Mouse (Mus musculus) E14TG2a.4 (cell line): Measurements from ENCODE around the gene Ctnnd1.
"Not testable (repeated sequence)": the region's sequence is repeated elsewhere in the genome, so short reads cannot be mapped to it uniquely, and the experiment has no call there.

ENCODE experiments used
- H3K27me3 ChIP-seq: 2 replicates; pipeline ENCODE4 v1.6.1; 2014; ENCODE audit warnings: low read length, control low read depth; ENCODE audit not compliant: insufficient read depth
- H3K36me3 ChIP-seq: 2 replicates; pipeline ENCODE4 v1.6.1; 2014; ENCODE audit warnings: low read length, control low read depth; ENCODE audit not compliant: insufficient read depth
- H3K4me1 ChIP-seq: replicated peaks from 2 replicates; pipeline ENCODE4 v1.6.1; 2014; ENCODE audit warnings: low read depth, low read length, control low read depth
- H3K4me3 ChIP-seq: replicated peaks from 2 replicates; pipeline ENCODE4 v1.5.1; 2014; ENCODE audit warnings: mild to moderate bottlenecking, low read length
- H3K9me3 ChIP-seq: 2 replicates; pipeline ENCODE4 v1.6.1; 2014; ENCODE audit warnings: low read length, control low read depth
- CTCF ChIP-seq: conservative IDR thresholded peaks from 2 replicates; pipeline ENCODE4 v1.5.1; 2014; ENCODE audit warnings: low read length
- NANOG ChIP-seq: IDR thresholded peaks from 2 replicates; pipeline ENCODE4 v1.6.1; 2014; ENCODE audit warnings: borderline replicate concordance, low read length, mixed read lengths
- POU5F1 ChIP-seq: IDR thresholded peaks from 2 replicates; pipeline ENCODE4 v1.6.1; 2014; ENCODE audit warnings: low read length, borderline replicate concordance

Gene Ctnnd1

GRCm38 (mm10) chr2:84650464-84651195, at the start of gene Ctnnd1:
Gene Ctnnd1, minus strand, starts transcription at chr2:84650765.
- no peaks in the 10 kb centered on the region for H3K27me3 ChIP-seq
- peak within 1 kb of the TSS; percentile 89 for H3K4me3 ChIP-seq
- TF ChIP-seq POU5F1 (no peak), CTCF (no peak), NANOG (no peak)
- peaks cover 42% of the 10 kb centered on the region for H3K4me1 ChIP-seq
- no peaks in the 10 kb centered on the region for H3K9me3 ChIP-seq
- H3K36me3 ChIP-seq: 0 out of 2 replicates have a peak, but pooled peaks cover 10% of the 10 kb centered on the region

GRCm38 (mm10) chr2:84695007-84695695, 44.6 kb upstream of the Ctnnd1 start:
- Histone ChIP-seq H3K4me1 (peaks cover 11% of the 10 kb centered on the region), H3K36me3 (peaks cover 78% of the 10 kb centered on the region), H3K27me3 (no peaks in the 10 kb centered on the region), H3K9me3 (no peaks in the 10 kb centered on the region), H3K4me3 (no peak overlapping the region)
- TF ChIP-seq CTCF (no peak), NANOG (no peak)

- Histone ChIP-seq H3K4me1 (peaks cover 19% of the 10 kb centered on the region), H3K9me3 (no peaks in the 10 kb centered on the region), H3K4me3 (no peak overlapping the region), H3K36me3 (peaks cover 96% of the 10 kb centered on the region), H3K27me3 (no peaks in the 10 kb centered on the region)
- no peak for TF ChIP-seq CTCF
- no peak for TF ChIP-seq POU5F1
- TF ChIP-seq NANOG: no peak
Observed at GRCm38 (mm10) chr2:84690050-84690449, 39.5 kb upstream of the Ctnnd1 start.

- Histone ChIP-seq H3K9me3 (peaks cover 6% of the 10 kb centered on the region; the same call in 1 of the 2 replicates), H3K4me1 (peaks cover 26% of the 10 kb centered on the region), H3K27me3 (no peaks in the 10 kb centered on the region), H3K36me3 (peaks cover 97% of the 10 kb centered on the region), H3K4me3 (no peak overlapping the region)
- TF ChIP-seq POU5F1 (no peak), NANOG (no peak), CTCF (no peak)
Observed at GRCm38 (mm10) chr2:84688080-84688844, 37.7 kb upstream of the Ctnnd1 start.

- TF ChIP-seq NANOG: no peak
- no peak for TF ChIP-seq POU5F1
- no peak for TF ChIP-seq CTCF
- peaks cover 32% of the 10 kb centered on the region for H3K4me1 ChIP-seq
- H3K4me3 ChIP-seq: no peak overlapping the region
- H3K9me3 ChIP-seq: peaks cover 6% of the 10 kb centered on the region; the same call in 1 of the 2 replicates
- H3K27me3 ChIP-seq: no peaks in the 10 kb centered on the region
- H3K36me3 ChIP-seq: peaks cover 69% of the 10 kb centered on the region
Observed at GRCm38 (mm10) chr2:84682605-84683183, 32.1 kb upstream of the Ctnnd1 start.

GRCm38 (mm10) chr2:84679016-84679415, 28.5 kb upstream of the Ctnnd1 start, which contains the start of gene Tmx2:
Gene Tmx2, minus strand, starts transcription at chr2:84679140.
- no peaks in the 10 kb centered on the region for H3K27me3 ChIP-seq
- peaks cover 39% of the 10 kb centered on the region for H3K4me1 ChIP-seq
- peak within 1 kb of the TSS; percentile 98 for H3K4me3 ChIP-seq
- no peaks in the 10 kb centered on the region for H3K9me3 ChIP-seq
- H3K36me3 ChIP-seq: peaks cover 62% of the 10 kb centered on the region
- TF ChIP-seq NANOG (no peak), POU5F1 (no peak), CTCF (no peak)

GRCm38 (mm10) chr2:84677968-84678880, 27.7 kb upstream of the Ctnnd1 start, which contains the start of the genes Gm28635 and Med19:
Gene Gm28635, minus strand, starts transcription at chr2:84678041.
Gene Med19, plus strand, starts transcription at chr2:84678402.
- H3K4me3 ChIP-seq: peak within 1 kb of the TSS; percentile 98
- peaks cover 39% of the 10 kb centered on the region for H3K4me1 ChIP-seq
- no peaks in the 10 kb centered on the region for H3K9me3 ChIP-seq
- H3K36me3 ChIP-seq: peaks cover 62% of the 10 kb centered on the region
- H3K27me3 ChIP-seq: no peaks in the 10 kb centered on the region
- no peak for TF ChIP-seq POU5F1
- no peak for TF ChIP-seq CTCF
- TF ChIP-seq NANOG: no peak

GRCm38 (mm10) chr2:84677270-84677967, 26.9 kb upstream of the Ctnnd1 start:
- Histone ChIP-seq H3K4me3 (peak overlapping the region; percentile 89), H3K9me3 (no peaks in the 10 kb centered on the region), H3K4me1 (peaks cover 44% of the 10 kb centered on the region), H3K27me3 (no peaks in the 10 kb centered on the region), H3K36me3 (peaks cover 62% of the 10 kb centered on the region)
- TF ChIP-seq NANOG (no peak), CTCF (no peak), POU5F1 (no peak)

GRCm38 (mm10) chr2:84671535-84671934, 21.0 kb upstream of the Ctnnd1 start:
- Histone ChIP-seq H3K4me1 (peaks cover 54% of the 10 kb centered on the region), H3K36me3 (peaks cover 71% of the 10 kb centered on the region), H3K4me3 (peak overlapping the region; percentile 97)
- H3K27me3 ChIP-seq, H3K9me3 ChIP-seq: not testable (repeated sequence)
